Mouse (Mus musculus) olfactory bulb, adult 2 months (tissue): ENCODE results near the gene Trim41.

Experiments used
- CTCF ChIP-seq: fragments of 200-500 bp; IDR thresholded peaks from 2 replicates; pipeline ENCODE4 v1.5.1; 2012; ENCODE audit warnings: low read depth, mild to moderate bottlenecking, low read length, moderate library complexity; ENCODE audit not compliant: insufficient read depth
- POLR2A ChIP-seq: fragments of 200-500 bp; IDR thresholded peaks from 2 replicates; pipeline ENCODE4 v1.6.1; 2012; ENCODE audit warnings: mild to moderate bottlenecking, low read depth, low read length, moderate library complexity; ENCODE audit not compliant: insufficient read depth

DNA sequence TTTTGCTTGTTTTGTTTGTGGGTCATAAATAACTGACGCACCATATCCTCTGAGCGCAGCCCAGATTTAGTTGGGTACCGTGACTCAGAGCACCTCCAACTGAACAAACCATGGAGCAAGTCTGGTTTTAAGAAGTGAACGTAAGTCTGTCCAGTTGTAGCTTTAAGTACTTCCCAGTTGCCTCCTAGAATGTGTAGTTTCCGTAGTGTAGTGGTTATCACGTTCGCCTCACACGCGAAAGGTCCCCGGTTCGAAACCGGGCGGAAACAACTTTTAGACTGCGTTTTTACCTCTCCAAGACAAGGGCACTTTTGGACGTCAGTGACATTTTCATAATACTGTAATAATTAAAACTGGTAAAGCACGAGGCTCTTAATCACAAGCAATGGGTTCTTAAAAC, 1.2 kb upstream of the Trim41 start:
- TF ChIP-seq CTCF (no peak), POLR2A (no peak)
